Mouse (Mus musculus) CD4-positive naive resting alpha-beta T cell, adult 76 days (primary cell): ENCODE results near the gene Snx7. TPM values are rescaled to one million over a fixed set of nuclear protein-coding genes. Genes with fewer than 3 reads are reported as not detected.

Experiments
- total RNA-seq: library from RNA; stranded (reverse); gene quantifications from one replicate; pipeline ENCODE4 v1.2.4, GENCODE M21; 2023

Gene Snx7
- total RNA-seq = not detected

DNA sequence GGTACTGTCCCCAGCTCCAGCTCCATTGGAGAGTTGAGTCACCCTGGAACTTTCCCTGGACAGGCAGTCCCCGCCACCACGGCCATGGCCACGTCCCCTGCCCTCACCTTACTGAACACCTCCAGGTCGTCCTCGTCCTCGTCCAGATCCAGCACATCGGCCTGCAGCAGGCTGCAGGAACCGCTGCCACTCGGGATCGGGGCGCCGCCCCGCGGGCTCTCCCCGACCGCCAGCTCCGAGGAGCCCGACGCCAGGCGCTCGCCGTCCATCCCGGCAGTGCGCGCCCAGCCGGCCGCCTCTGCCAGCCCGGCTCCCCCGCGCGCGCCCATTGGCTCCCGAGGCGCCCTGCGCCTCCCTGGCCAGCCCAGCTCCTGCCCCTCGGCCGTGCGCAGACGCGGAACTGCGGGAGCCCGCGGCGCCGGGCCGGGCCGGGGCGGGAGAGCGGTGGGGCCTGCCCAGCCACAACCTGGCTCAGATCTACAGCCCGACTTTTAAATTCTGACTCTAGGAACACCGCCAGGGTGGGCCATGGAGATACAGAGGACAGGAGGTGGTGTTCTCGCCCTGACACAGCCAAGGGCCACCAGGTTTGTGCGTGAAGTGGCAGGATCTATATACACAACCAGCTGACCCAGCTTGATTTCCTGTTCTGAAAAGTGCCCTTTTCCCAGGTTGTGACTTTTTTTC lies at the start of gene Snx7:
Snx7 (minus strand) TSS at position 300 of the 687 bp plus-strand sequence.

